ENCODE assay signal across 12 mouse cellular contexts in genomic region chr2:139608167-139608566, GRCm38 (mm10).
DNase-seq lines count a peak whose midpoint lies in the region; ATAC-seq lines count a peak whose summit lies in the region.
"Had no signal": no experiment of that assay in that cellular context is flagged by ENCODE, and none has a peak within 500 bp of the region (broad histone marks: within the 10 kb centered on the region; RNA-seq: fewer than 3 reads in every experiment).

No protein-coding gene starts in this region.

- peaks cover 31% of the 10 kb centered on the region for H3K4me1 ChIP-seq in kidney, embryonic 16.5 days (ENCODE audit: insufficient read depth, low read length)
- peaks cover 32% of the 10 kb centered on the region for H3K4me1 ChIP-seq in embryonic facial prominence, embryonic 13.5 days
- peaks cover 16% of the 10 kb centered on the region for H3K4me1 ChIP-seq in hindbrain, embryonic 16.5 days (ENCODE audit: control insufficient read depth, insufficient read depth, low read depth, low read length)
- peaks cover 18% of the 10 kb centered on the region for H3K4me1 ChIP-seq in midbrain, embryonic 15.5 days

- H3K9ac ChIP-seq in kidney, embryonic 16.5 days (replicated peaks; ENCODE audit: low read length) = no peak overlapping the region
- no peak overlapping the region for H3K9ac ChIP-seq in embryonic facial prominence, embryonic 13.5 days
- H3K9ac ChIP-seq in hindbrain, embryonic 16.5 days (ENCODE audit: low read depth, low read length) = no peak overlapping the region
- H3K9ac ChIP-seq in midbrain, embryonic 15.5 days = no peak overlapping the region
- H3K9ac ChIP-seq: limb, embryonic 15.5 days had no signal

- H3K27ac ChIP-seq in kidney, embryonic 16.5 days (ENCODE audit: low read length) = peak overlapping the region; percentile 55
- H3K27ac ChIP-seq in embryonic facial prominence, embryonic 13.5 days = peak overlapping the region; percentile 71
- H3K27ac ChIP-seq in hindbrain, embryonic 16.5 days (ENCODE audit: low read depth, low read length) = no peak overlapping the region
- H3K27ac ChIP-seq in midbrain, embryonic 15.5 days = no peak overlapping the region
- H3K27ac ChIP-seq: limb, embryonic 15.5 days had no signal

- WGBS in kidney, embryonic 16.5 days = 17% methylated on average over 3 of the region's 3 CpGs
- WGBS in embryonic facial prominence, embryonic 13.5 days = 22% methylated on average over 3 of the region's 3 CpGs
- WGBS in hindbrain, embryonic 16.5 days = 27% methylated on average over 3 of the region's 3 CpGs
- WGBS in midbrain, embryonic 15.5 days = 29% methylated on average over 3 of the region's 3 CpGs

- ATAC-seq in kidney, embryonic 16.5 days (ENCODE audit: low FRiP score, low TSS enrichment) = no peak
- ATAC-seq in embryonic facial prominence, embryonic 13.5 days (ENCODE audit: insufficient number of reproducible peaks, insufficient read depth, low FRiP score, low TSS enrichment, low read depth) = no peak
- ATAC-seq in hindbrain, embryonic 16.5 days = no peak
- no peak for ATAC-seq in midbrain, embryonic 15.5 days (replicated peaks)
- ATAC-seq: intestine, postnatal 0 days had no signal

- DNase-seq in kidney, postnatal 25 days = no peak
- DNase-seq in layer of hippocampus, adult 18-20 months (ENCODE audit: low spot score in 2 of 2) = no peak
- DNase-seq in left cerebral cortex, adult 18-20 months (ENCODE audit: low spot score in 2 of 2) = no peak
- DNase-seq: heart, postnatal 36 days; lung, adult 2 months; thymus, postnatal 14 days had no signal

- no peak overlapping the region for H3K4me2 ChIP-seq in kidney, embryonic 16.5 days (replicated peaks; ENCODE audit: low read depth, low read length)
- peak overlapping the region; percentile 55; the same call in 1 of the 2 replicates for H3K4me2 ChIP-seq in embryonic facial prominence, embryonic 13.5 days
- peak overlapping the region; percentile 37; the same call in 1 of the 2 replicates for H3K4me2 ChIP-seq in hindbrain, embryonic 16.5 days (ENCODE audit: low read length)
- peak overlapping the region; percentile 23; the same call in 1 of the 2 replicates for H3K4me2 ChIP-seq in midbrain, embryonic 15.5 days

- H3K4me3 ChIP-seq in kidney, embryonic 16.5 days (ENCODE audit: low read length) = no peak overlapping the region
- H3K4me3 ChIP-seq in embryonic facial prominence, embryonic 13.5 days = no peak overlapping the region
- H3K4me3 ChIP-seq in hindbrain, embryonic 16.5 days (ENCODE audit: low read length) = no peak overlapping the region
- H3K4me3 ChIP-seq in midbrain, embryonic 15.5 days = no peak overlapping the region
- H3K4me3 ChIP-seq: limb, embryonic 15.5 days had no signal

- no peaks in the 10 kb centered on the region for H3K36me3 ChIP-seq in kidney, embryonic 16.5 days (ENCODE audit: insufficient read depth, low read length)
- no peaks in the 10 kb centered on the region for H3K36me3 ChIP-seq in embryonic facial prominence, embryonic 13.5 days
- H3K36me3 ChIP-seq in hindbrain, embryonic 16.5 days (ENCODE audit: control insufficient read depth, insufficient read depth, low read length) = no peaks in the 10 kb centered on the region
- no peaks in the 10 kb centered on the region for H3K36me3 ChIP-seq in midbrain, embryonic 15.5 days (replicated peaks)
- H3K36me3 ChIP-seq: limb, embryonic 15.5 days had no signal

- no peaks in the 10 kb centered on the region for H3K9me3 ChIP-seq in kidney, embryonic 16.5 days (ENCODE audit: low read length)
- no peaks in the 10 kb centered on the region for H3K9me3 ChIP-seq in embryonic facial prominence, embryonic 13.5 days
- H3K9me3 ChIP-seq in hindbrain, embryonic 16.5 days (ENCODE audit: control insufficient read depth, low read length) = no peaks in the 10 kb centered on the region
- no peaks in the 10 kb centered on the region for H3K9me3 ChIP-seq in midbrain, embryonic 15.5 days
- H3K9me3 ChIP-seq: limb, embryonic 15.5 days had no signal

- H3K27me3 ChIP-seq in kidney, embryonic 16.5 days (ENCODE audit: insufficient read depth, low read length) = no peaks in the 10 kb centered on the region; the same call in 1 of the 2 replicates
- H3K27me3 ChIP-seq in embryonic facial prominence, embryonic 13.5 days = no peaks in the 10 kb centered on the region
- H3K27me3 ChIP-seq in hindbrain, embryonic 16.5 days (replicated peaks; ENCODE audit: control insufficient read depth, insufficient read depth, low read length) = no peaks in the 10 kb centered on the region
- no peaks in the 10 kb centered on the region for H3K27me3 ChIP-seq in midbrain, embryonic 15.5 days (replicated peaks)
- H3K27me3 ChIP-seq: limb, embryonic 15.5 days had no signal

Comparison
In these comparisons a context has a peak if more than half of its experiments do, and no peak if none do; other contexts are left out.
1. H3K27ac ChIP-seq: peak in kidney, embryonic 16.5 days (single experiment) and embryonic facial prominence, embryonic 13.5 days (single experiment); none in hindbrain, embryonic 16.5 days (single experiment) and midbrain, embryonic 15.5 days (single experiment).